21 mouse cellular contexts compared by ENCODE assay signal in the genomic region with DNA sequence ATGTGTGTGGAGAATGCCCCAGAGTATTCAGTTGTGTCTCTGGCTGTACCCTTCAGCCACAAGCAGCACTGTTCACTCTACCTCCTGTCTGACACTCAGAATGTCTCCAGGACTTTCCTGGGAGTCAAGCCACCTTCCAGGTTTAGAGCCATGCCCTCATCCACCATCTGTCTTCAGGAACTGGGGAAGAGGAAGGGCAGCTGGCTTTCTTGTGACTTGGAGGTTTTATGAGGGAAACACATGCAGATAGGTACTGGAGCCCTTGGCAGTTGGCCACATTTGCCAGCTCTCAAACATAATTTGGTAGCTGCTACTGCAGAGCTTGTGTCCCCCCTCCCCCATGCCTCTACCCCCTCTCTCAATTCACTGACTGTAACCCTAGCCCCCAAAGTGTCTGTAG. TPM values are rescaled to one million over a fixed set of nuclear protein-coding genes. Genes with fewer than 3 reads are reported as not detected.
DNase-seq lines count a peak whose midpoint lies in the region.
"Had no signal": no experiment of that assay in that cellular context is flagged by ENCODE, and none has a peak within 500 bp of the region (broad histone marks: within the 10 kb centered on the region; RNA-seq: fewer than 3 reads in every experiment).

No protein-coding gene starts in this region.

- DNase-seq in embryo, embryonic 10 days (ENCODE audit: low spot score): peak; percentile 1
- no peak for DNase-seq in embryo, embryonic 11 days
- DNase-seq in brain, adult 2 months (ENCODE audit: low read depth, low spot score): peak; percentile 88
- DNase-seq in cerebellum, adult 8-10 months: peak; percentile 63
- DNase-seq in cerebellum, postnatal 36 days: peak; percentile 67 to 74
- no peak for DNase-seq in left cerebral cortex, adult 18-20 months (ENCODE audit: low spot score in 2 of 2)
- DNase-seq in Muller cell, postnatal 12 days (ENCODE audit: inconsistent ontology term): no peak
- DNase-seq: adrenal gland, postnatal 14 days; heart, postnatal 36 days; kidney, postnatal 25 days; lung, postnatal 36 days; right cerebral cortex, postnatal 14 days; thymus, postnatal 4 days had no signal

RNA-seq across cellular contexts. Expression of a gene that starts 7.0 kb away (rescaled TPM):
- total RNA-seq in left cerebral cortex, adult 18-20 months (2021): 10 to 100 TPM; 52.1 to 54.8 TPM

RNA-seq across cellular contexts. Expression of a gene that starts 17.9 kb away (rescaled TPM):
- total RNA-seq in left cerebral cortex, adult 18-20 months (2021): not detected
- total RNA-seq: adrenal gland, postnatal 14 days; G1E; gastrocnemius, adult 8-10 months; heart, adult 8-10 months; heart, postnatal 36 days; layer of hippocampus, adult 2 months; layer of hippocampus, postnatal 14 days; left cerebral cortex, adult 8-10 months; left cerebral cortex, postnatal 36 days; megakaryocyte, adult 5-6 weeks had no signal

RNA-seq across cellular contexts. Expression of a gene that starts 23.2 kb away (rescaled TPM):
- 10 to 100 TPM; 27.0 to 27.9 TPM for total RNA-seq in left cerebral cortex, adult 18-20 months (2021)

RNA-seq across cellular contexts. Expression of a gene that starts 43.1 kb away (rescaled TPM):
- not detected for total RNA-seq in left cerebral cortex, adult 18-20 months (2021)
- total RNA-seq: adrenal gland, postnatal 14 days; G1E; gastrocnemius, adult 8-10 months; heart, adult 8-10 months; heart, postnatal 36 days; layer of hippocampus, adult 2 months; layer of hippocampus, postnatal 14 days; left cerebral cortex, adult 8-10 months; left cerebral cortex, postnatal 36 days; megakaryocyte, adult 5-6 weeks had no signal

Comparison
In these comparisons a context has a peak if more than half of its experiments do, and no peak if none do; other contexts are left out.
1. DNase-seq: peak in embryo, embryonic 10 days (single experiment), brain, adult 2 months (single experiment), cerebellum, adult 8-10 months (single experiment) and cerebellum, postnatal 36 days (2 of 2); none in embryo, embryonic 11 days (single experiment), left cerebral cortex, adult 18-20 months (0 of 2) and Muller cell, postnatal 12 days (single experiment).